Mouse (Mus musculus) liver (tissue): ENCODE data around the gene Pcbp1.
"Not testable (repeated sequence)": the region's sequence is repeated elsewhere in the genome, so short reads cannot be mapped to it uniquely, and the experiment has no call there.

Experiments
- DNase-seq: peaks from one replicate; pipeline ENCODE4 v3.0.0-alpha.2; 2020; ENCODE audit warnings: mixed read lengths

Pcbp1 gene

GRCm38 (mm10) chr6:86490413-86490812 lies 35.7 kb downstream of the Pcbp1 start:
- not testable (repeated sequence) for DNase-seq

- no peak for DNase-seq
These were observed 36.2 kb downstream of the Pcbp1 start for GRCm38 (mm10) chr6:86489945-86490344.

- DNase-seq, result no peak
These were observed 38.0 kb downstream of the Pcbp1 start for GRCm38 (mm10) chr6:86488149-86488485.

- DNase-seq, result peak; percentile 82
These were observed 38.6 kb downstream of the Pcbp1 start for GRCm38 (mm10) chr6:86487358-86488148.

DNA sequence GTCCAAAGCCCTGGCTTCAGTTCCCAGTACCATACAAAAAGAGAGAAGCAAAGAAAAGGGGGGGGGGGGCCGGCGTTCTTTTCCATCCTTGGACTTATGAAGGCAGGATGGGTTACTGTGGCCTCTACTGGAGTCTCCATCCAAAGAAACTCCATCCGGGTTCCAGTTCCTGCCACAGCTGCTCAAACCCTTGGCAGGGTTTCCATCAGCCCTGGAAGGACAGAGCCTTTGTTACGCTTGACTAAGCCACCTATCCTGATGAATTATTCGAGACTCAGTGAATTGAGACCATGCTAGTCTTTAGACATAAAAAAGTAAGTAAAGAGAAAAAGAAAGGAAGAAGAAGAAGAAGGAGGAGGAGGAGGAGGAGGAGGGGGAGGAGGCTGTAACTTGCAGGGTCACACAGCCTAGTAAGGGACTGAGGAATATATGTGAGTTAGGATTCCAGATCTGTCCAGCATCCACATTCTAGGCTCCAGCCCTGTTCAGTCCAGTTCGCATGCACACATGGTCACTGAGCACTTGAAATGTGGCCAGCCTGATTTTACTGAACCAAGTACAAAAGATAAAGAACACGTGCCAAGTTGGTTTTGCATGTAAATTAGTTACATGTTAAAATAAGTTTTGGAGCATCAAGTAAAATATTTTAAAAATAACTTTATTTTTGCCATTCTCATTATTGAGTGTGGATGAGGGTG lies 40.0 kb downstream of the Pcbp1 start:
- no peak for DNase-seq

GRCm38 (mm10) chr6:86481871-86482270 lies 44.2 kb downstream of the Pcbp1 start:
- DNase-seq, result no peak

GRCm38 (mm10) chr6:86480189-86480831 lies 45.8 kb downstream of the Pcbp1 start:
- DNase-seq, result no peak

DNA sequence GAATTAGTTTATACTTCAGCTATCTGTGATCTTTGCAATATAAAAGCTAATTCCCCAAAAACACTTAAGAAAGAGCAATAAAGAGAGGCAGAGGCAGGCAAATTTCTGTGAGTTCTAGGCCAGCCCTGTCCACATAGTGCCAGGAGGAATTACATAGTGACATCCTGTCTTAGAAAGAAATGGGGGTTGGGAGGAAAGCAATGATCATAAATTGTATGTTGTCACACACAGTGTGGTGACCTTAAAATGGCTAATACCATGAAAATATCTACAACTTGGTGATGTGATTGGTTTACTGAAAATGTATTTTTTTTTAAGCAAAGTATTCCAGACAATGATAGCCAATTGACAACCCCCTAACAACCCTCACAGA lies 46.3 kb downstream of the Pcbp1 start:
- no peak for DNase-seq

- no peak for DNase-seq
These were observed 46.8 kb downstream of the Pcbp1 start for GRCm38 (mm10) chr6:86479311-86479710.

DNA sequence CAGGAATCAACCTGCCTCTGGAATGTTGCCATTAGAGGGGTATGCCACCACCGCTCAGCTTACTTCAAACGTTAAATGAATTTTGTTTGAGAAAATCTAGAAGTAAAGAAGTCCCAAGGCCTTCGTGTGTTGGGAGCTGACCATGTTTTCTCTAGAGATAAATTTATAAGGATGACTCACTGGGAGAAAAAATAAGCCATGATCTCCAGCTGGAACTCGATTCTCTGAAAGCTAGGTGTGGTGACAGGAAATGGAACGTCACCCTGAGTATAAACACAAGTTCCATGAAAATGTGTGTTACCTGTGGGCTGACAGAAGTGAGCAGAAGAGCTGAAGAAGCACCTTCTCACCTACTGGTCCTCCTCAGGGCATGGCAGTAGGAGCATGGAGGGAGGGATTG lies 49.2 kb downstream of the Pcbp1 start:
- no peak for DNase-seq

GRCm38 (mm10) chr6:86475462-86476167 lies 50.5 kb downstream of the Pcbp1 start:
- DNase-seq, result no peak

- no peak for DNase-seq
These were observed 51.4 kb downstream of the Pcbp1 start for GRCm38 (mm10) chr6:86474646-86475181.
